Mouse (Mus musculus) cortical plate, adult 2 months (tissue): ENCODE measurements around the gene Mrln.

Source experiments
- CTCF ChIP-seq: fragments of 200-500 bp; IDR thresholded peaks from 2 replicates; pipeline ENCODE4 v1.5.1; 2011; ENCODE audit warnings: mild to moderate bottlenecking, control low read depth, low read length; ENCODE audit not compliant: insufficient read depth; ENCODE audit errors: extremely low read depth
- POLR2A ChIP-seq: fragments of 200-500 bp; IDR thresholded peaks from 2 replicates; pipeline ENCODE4 v1.6.1; 2011; ENCODE audit warnings: mild to moderate bottlenecking, low read length, control low read depth; ENCODE audit not compliant: insufficient read depth; ENCODE audit errors: extremely low read depth

GRCm38 (mm10) chr10:70226608-70227007, 22.1 kb downstream of the Mrln start:
- no peak for TF ChIP-seq POLR2A
- no peak for TF ChIP-seq CTCF
